Mouse (Mus musculus) liver, embryonic 14.5 days (tissue): ENCODE measurements at regions not wholly inside any gene's neighbourhood (a gene's known extent, or its start where the extent isn't known, plus 50 kb on each side); places are given as distances from the start of the nearest gene placed in this dataset.

ENCODE experiments used
- ATAC-seq: fragments of 200-750 bp; cut with Nextera tagmentation; 2 replicates; pipeline ENCODE4 v1.8.0; 2017; ENCODE audit warnings: moderate number of reproducible peaks, mild to moderate bottlenecking, moderate library complexity; ENCODE audit not compliant: insufficient read depth
- DNase-seq, 3 experiments: peaks; one replicate each; pipeline ENCODE4 v3.0.0-alpha.2; 2012 to 2013; ENCODE audit warnings: low read depth in 3 of 3, low spot score in 3 of 3
- H3K27ac ChIP-seq: fragments of 300-500 bp; sonication (generic); 2 replicates; pipeline ENCODE4 v1.5.1; 2014; ENCODE audit warnings: moderate library complexity, mild to moderate bottlenecking, control low read depth, inconsistent platforms
- H3K27me3 ChIP-seq: fragments of 300-500 bp; sonication (generic); 2 replicates; pipeline ENCODE4 v1.6.1; 2014; ENCODE audit warnings: mild to moderate bottlenecking, low read length, moderate library complexity; ENCODE audit not compliant: control insufficient read depth, insufficient read depth
- H3K36me3 ChIP-seq: fragments of 300-500 bp; sonication (generic); replicated peaks from 2 replicates; pipeline ENCODE4 v1.6.1; 2014; ENCODE audit warnings: low read depth; ENCODE audit not compliant: control insufficient read depth, insufficient read depth
- H3K4me1 ChIP-seq, 2 experiments: fragments of 200-500 bp in 1 of 2; fragments of 300-500 bp in 1 of 2; sonication (generic) in 1 of 2; replicated peaks; 2 replicates each; pipeline ENCODE4 v1.6.1; 2012 to 2014; ENCODE audit warnings: antibody characterized with exemption in 1 of 2, inconsistent platforms in 1 of 2, low read length in 1 of 2; ENCODE audit not compliant: control insufficient read depth in 2 of 2, insufficient read depth in 2 of 2
- H3K4me2 ChIP-seq: fragments of 300-500 bp; sonication (generic); 2 replicates; pipeline ENCODE4 v1.6.1; 2014; ENCODE audit warnings: low read depth, mild to moderate bottlenecking, control low read depth, moderate library complexity
- H3K4me3 ChIP-seq, 2 experiments: fragments of 200-500 bp in 1 of 2; fragments of 300-500 bp in 1 of 2; sonication (generic) in 1 of 2; 2 replicates each; pipeline ENCODE4 v1.5.1; 2012 to 2014; ENCODE audit warnings: low read depth in 2 of 2, low read length in 2 of 2, mild to moderate bottlenecking in 2 of 2, control low read depth in 1 of 2, inconsistent platforms in 1 of 2, moderate library complexity in 1 of 2; ENCODE audit not compliant: insufficient read depth in 1 of 2
- H3K9ac ChIP-seq: fragments of 300-500 bp; sonication (generic); replicated peaks from 2 replicates; pipeline ENCODE4 v1.6.1; 2014; ENCODE audit warnings: mild to moderate bottlenecking, control low read depth, moderate library complexity
- H3K9me3 ChIP-seq: fragments of 300-500 bp; sonication (generic); 2 replicates; pipeline ENCODE4 v1.6.1; 2016; ENCODE audit warnings: low read length, mixed read lengths; ENCODE audit not compliant: control insufficient read depth
- CTCF ChIP-seq: IDR thresholded peaks from 2 replicates; pipeline ENCODE4 v1.5.1; 2016; ENCODE audit warnings: antibody characterized with exemption, low read depth, control low read depth
- EP300 ChIP-seq: IDR thresholded peaks from 2 replicates; pipeline ENCODE4 v1.6.1; 2016; ENCODE audit warnings: antibody characterized with exemption, low read depth
- WGBS: fragments of 180-500 bp; shearing (Covaris S2); extraction: QIAGEN DNeasy Blood & Tissue Kit; methylation state at CpG from one replicate; pipeline ENCODE4 v1.1.7; 2014; ENCODE audit not compliant: insufficient replicate concordance; 5-methylcytosine and 5-hydroxymethylcytosine counted together

GRCm38 (mm10) chr12:16124906-16125305, 308.2 kb upstream of the Trib2 start:
- Histone ChIP-seq H3K4me2 (no peak overlapping the region), H3K4me3 (no peak overlapping the region), H3K9me3 (no peaks in the 10 kb centered on the region), H3K27ac (no peak overlapping the region), H3K27me3 (no peaks in the 10 kb centered on the region), H3K9ac (no peak overlapping the region), H3K4me1 (no peaks in the 10 kb centered on the region), H3K36me3 (no peaks in the 10 kb centered on the region)
- DNase-seq: no peak
- TF ChIP-seq EP300 (no peak), CTCF (no peak)
- no peak for ATAC-seq
- WGBS: 39% methylated on average over 2 of the region's 2 CpGs

GRCm38 (mm10) chr12:16122353-16123127, 305.8 kb upstream of the Trib2 start:
- ATAC-seq (no peak), DNase-seq (no peak)
- no peak for TF ChIP-seq EP300
- TF ChIP-seq CTCF: no peak
- no peaks in the 10 kb centered on the region for H3K9me3 ChIP-seq
- 30% methylated on average over 2 of the region's 2 CpGs for WGBS
- H3K36me3 ChIP-seq: no peaks in the 10 kb centered on the region
- no peak overlapping the region for H3K27ac ChIP-seq
- H3K4me2 ChIP-seq: no peak overlapping the region
- no peaks in the 10 kb centered on the region for H3K4me1 ChIP-seq
- H3K9ac ChIP-seq: no peak overlapping the region
- no peak overlapping the region for H3K4me3 ChIP-seq
- no peaks in the 10 kb centered on the region for H3K27me3 ChIP-seq

GRCm38 (mm10) chr12:16121787-16122186, 305.1 kb upstream of the Trib2 start:
- no peak for ATAC-seq
- H3K9ac ChIP-seq: no peak overlapping the region
- 13% methylated on average over 6 of the region's 6 CpGs for WGBS

GRCm38 (mm10) chr12:16118710-16119109, 302.0 kb upstream of the Trib2 start:
- ATAC-seq (no peak), DNase-seq (no peak)
- no peak overlapping the region for H3K4me3 ChIP-seq
- H3K9me3 ChIP-seq: no peaks in the 10 kb centered on the region
- no peak overlapping the region for H3K4me2 ChIP-seq
- no peaks in the 10 kb centered on the region for H3K27me3 ChIP-seq
- H3K36me3 ChIP-seq: no peaks in the 10 kb centered on the region
- no peak overlapping the region for H3K9ac ChIP-seq
- no peak overlapping the region for H3K27ac ChIP-seq
- TF ChIP-seq CTCF (no peak), EP300 (no peak)
- no peaks in the 10 kb centered on the region for H3K4me1 ChIP-seq

More at GRCm38 (mm10) chr12:16121787-16122186, 305.1 kb upstream of the Trib2 start:
- Histone ChIP-seq H3K36me3 (no peaks in the 10 kb centered on the region), H3K4me1 (no peaks in the 10 kb centered on the region), H3K9me3 (no peaks in the 10 kb centered on the region), H3K27me3 (no peaks in the 10 kb centered on the region), H3K4me3 (no peak overlapping the region), H3K4me2 (no peak overlapping the region), H3K27ac (no peak overlapping the region)
- DNase-seq: no peak
- no peak for TF ChIP-seq CTCF
- no peak for TF ChIP-seq EP300

GRCm38 (mm10) chr12:16106946-16107345, 290.2 kb upstream of the Trib2 start:
- H3K27ac ChIP-seq: no peak overlapping the region
- DNase-seq: no peak
- no peaks in the 10 kb centered on the region for H3K9me3 ChIP-seq
- H3K27me3 ChIP-seq: no peaks in the 10 kb centered on the region
- H3K36me3 ChIP-seq: no peaks in the 10 kb centered on the region
- 65% methylated on average over 7 of the region's 7 CpGs for WGBS
- TF ChIP-seq EP300: no peak
- no peak for TF ChIP-seq CTCF
- no peak overlapping the region for H3K9ac ChIP-seq
- no peak for ATAC-seq
- H3K4me2 ChIP-seq: no peak overlapping the region
- no peaks in the 10 kb centered on the region for H3K4me1 ChIP-seq
- no peak overlapping the region for H3K4me3 ChIP-seq
